Mouse (Mus musculus) cerebellum, adult 2 months (tissue): ENCODE measurements around the gene Gigyf2.

Source experiments
- CTCF ChIP-seq: fragments of 200-500 bp; IDR thresholded peaks from 2 replicates; pipeline ENCODE4 v1.5.1; 2011; ENCODE audit warnings: low read depth, mild to moderate bottlenecking, control low read depth, low read length, moderate library complexity, borderline replicate concordance; ENCODE audit not compliant: insufficient read depth
- POLR2A ChIP-seq: fragments of 200-500 bp; IDR thresholded peaks from 2 replicates; pipeline ENCODE4 v1.6.1; 2011; ENCODE audit warnings: low read length, control low read depth, borderline replicate concordance; ENCODE audit not compliant: insufficient read depth

- TF ChIP-seq CTCF (no peak), POLR2A (no peak)
These were observed 44.4 kb upstream of the Gigyf2 start for GRCm38 (mm10) chr1:87282413-87282788.
